Mouse (Mus musculus): ENCODE measurements around the gene Zfp91.
A peak's percentile ranks its signal among the peaks of the same experiment; 100 is the strongest.
"Not testable (repeated sequence)": the region's sequence is repeated elsewhere in the genome, so short reads cannot be mapped to it uniquely, and the experiment has no call there.

The Zfp91 gene

DNA sequence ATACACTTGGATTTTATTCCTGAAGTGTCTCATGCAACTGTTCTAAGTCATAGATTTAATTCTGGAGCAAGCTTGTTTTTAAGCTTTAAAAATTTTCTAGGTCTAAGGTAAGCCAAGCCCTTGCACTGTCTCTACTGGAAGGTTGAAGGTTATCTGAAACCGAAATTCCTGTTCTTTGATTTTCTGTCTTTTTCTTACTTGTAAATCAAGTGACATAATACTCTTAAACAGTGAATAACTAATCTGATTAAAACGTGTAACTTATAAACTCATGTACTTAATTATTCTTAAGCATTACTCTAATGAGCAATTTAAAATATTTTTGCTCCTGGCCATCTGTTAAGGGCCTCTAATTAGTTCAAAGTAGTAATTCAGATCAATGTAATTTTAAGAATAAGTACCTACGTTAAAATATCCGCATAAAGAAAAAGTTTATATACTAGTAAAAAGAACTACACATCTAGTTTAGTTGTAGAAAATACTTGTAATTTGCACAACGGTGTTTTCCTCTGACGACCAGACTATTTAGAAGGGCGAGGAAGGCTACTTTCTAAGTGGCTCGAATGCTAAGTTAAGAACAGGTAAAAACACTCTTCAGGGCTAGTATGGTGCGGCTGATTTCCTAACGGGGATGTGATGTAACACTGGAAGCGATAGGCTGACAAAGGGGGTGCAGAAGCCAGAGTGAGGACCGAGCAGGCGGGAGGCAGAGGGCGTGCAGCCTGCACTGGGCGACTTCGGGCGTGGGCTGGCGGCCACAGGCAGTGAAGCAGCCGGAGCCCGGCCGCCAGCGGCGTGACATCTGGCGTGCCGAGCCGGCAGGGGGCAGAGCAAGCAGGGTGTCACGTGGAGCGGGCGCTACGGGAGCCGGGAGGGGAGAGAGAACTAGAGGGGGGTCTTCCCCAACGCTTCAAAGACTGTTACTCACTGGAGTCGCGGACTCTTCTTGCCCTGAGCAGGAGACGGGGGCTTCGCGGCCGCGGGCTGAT lies 1.6 kb downstream of the Zfp91 start:
- DNase-seq (ENCODE audit: low spot score) = peak; percentile 92

GRCm38 (mm10) chr19:12792374-12792773 lies 3.6 kb downstream of the Zfp91 start:
- DNase-seq (ENCODE audit: low spot score) = no peak

DNA sequence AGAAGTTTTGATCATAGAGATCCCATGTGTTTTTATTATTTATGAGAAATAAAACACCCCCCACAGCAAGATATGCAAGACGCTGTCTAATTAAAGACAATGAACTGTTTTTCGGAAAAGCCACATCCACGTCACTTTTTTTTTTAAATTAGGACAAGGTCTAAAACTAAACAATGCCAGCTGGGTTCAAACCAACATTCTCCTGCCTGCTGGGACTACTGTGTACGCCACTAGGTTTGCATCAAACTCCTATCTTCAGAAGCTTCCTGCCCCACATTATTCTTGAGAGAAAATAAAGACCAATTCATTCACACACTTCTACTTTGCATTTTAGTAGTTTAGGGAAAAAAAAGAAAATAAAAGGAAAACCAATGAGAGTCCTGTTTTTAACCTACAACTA lies 8.2 kb downstream of the Zfp91 start:
- no peak for DNase-seq (ENCODE audit: low spot score)

- DNase-seq (ENCODE audit: low spot score) = no peak
These were observed 9.0 kb downstream of the Zfp91 start for GRCm38 (mm10) chr19:12786803-12787395.

DNA sequence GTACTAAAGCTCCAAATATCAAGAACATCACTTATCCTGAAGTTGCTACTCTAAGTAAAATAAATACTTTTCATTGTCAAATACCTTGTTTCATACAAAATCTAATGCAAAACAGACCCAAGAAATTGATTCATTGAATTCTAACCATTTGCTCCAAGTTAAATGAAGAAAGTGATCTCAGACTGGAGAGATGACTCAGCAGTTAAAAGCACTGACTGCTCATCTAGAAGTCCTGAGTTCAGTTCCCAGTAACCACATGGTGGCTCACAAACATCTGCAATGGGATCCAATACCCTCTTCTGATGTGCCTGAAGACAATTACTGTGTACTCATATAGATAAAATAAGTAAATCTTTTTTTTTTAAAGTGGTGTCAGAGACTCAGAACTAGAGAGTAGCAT lies 15.5 kb downstream of the Zfp91 start:
- DNase-seq (ENCODE audit: low spot score) = no peak

DNA sequence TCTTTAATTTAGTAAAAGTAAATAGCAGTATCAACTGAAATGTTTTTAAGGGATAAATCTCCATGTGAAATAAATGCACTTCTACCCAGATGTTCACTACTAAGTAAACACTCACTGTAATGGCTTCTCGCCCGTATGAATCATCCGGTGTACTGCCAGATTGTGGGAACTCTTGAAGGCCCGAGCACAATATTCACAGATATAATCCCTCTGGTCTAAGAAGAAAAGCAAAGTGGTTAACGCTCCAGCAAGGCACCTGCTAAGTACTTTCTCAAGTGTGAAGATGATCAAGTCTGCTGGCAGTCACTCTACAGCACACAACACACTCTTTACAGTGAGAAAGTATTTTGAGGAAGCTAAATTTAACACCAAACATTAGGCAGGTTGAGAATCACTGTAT lies 25.0 kb downstream of the Zfp91 start:
- peak; percentile 96 for DNase-seq (ENCODE audit: low spot score)

- no peak for DNase-seq (ENCODE audit: low spot score)
These were observed 30.6 kb downstream of the Zfp91 start, which contains the start of gene Cntf for GRCm38 (mm10) chr19:12765308-12765707. Gene Cntf (minus strand): TSS chr19:12765632.

GRCm38 (mm10) chr19:12762212-12763130 lies 33.5 kb downstream of the Zfp91 start:
- no peak for DNase-seq (ENCODE audit: low spot score)

GRCm38 (mm10) chr19:12759656-12760055 lies 36.3 kb downstream of the Zfp91 start:
- peak; percentile 97 for DNase-seq (ENCODE audit: low spot score)

DNA sequence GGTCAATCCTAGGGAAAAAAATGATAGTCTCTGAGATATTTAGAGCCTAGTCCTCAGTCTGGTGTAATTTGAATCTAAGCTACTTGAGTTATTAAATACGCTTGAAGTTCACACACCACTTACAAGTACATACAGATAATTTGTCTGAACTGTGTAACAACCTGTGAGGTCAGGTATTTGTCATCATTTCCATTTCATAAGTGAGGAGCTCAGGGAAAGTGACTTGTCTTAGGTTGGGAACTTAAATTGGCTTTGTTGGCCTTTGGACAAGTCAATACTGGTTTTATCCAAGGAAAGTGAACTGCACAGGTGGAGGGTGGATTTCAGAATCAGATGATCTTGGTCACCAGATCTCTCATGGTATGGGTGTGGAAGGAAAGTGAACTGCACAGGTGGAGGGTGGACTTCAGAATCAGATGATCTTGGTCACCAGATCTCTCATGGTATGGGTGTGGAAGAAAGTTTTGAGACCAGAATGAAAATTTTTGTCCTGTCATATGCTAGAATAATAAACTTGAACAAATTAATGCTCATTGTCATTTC lies 36.9 kb downstream of the Zfp91 start:
- DNase-seq (ENCODE audit: low spot score) = no peak

GRCm38 (mm10) chr19:12756286-12756685 lies 39.6 kb downstream of the Zfp91 start:
- DNase-seq (ENCODE audit: low spot score) = peak; percentile 53

DNA sequence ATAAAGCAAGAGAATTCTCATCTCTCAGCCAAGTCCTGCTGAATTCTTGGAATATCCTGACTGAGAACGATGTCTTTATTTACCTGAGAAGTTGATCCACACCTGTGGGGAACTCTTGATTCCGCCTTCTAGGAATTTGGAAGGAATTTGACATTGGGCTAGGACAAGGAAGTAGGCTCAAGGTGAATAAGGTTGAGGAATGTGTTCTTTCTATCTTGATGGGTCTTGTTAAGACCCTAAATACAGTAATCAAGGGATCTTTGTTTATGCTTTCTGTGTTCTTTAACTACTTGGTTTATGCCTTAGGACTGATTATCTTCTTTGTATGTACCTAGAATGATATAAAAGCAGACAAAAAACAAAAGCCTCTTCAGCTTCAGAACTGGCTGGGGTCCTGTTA lies 64.0 kb downstream of the Zfp91 start:
- no peak for DNase-seq (ENCODE audit: low spot score)

- no peak for DNase-seq (ENCODE audit: low spot score)
These were observed 64.9 kb downstream of the Zfp91 start for GRCm38 (mm10) chr19:12731036-12731435.

- no peak for DNase-seq (ENCODE audit: low spot score)
These were observed 70.1 kb downstream of the Zfp91 start for GRCm38 (mm10) chr19:12725851-12726250.

DNA sequence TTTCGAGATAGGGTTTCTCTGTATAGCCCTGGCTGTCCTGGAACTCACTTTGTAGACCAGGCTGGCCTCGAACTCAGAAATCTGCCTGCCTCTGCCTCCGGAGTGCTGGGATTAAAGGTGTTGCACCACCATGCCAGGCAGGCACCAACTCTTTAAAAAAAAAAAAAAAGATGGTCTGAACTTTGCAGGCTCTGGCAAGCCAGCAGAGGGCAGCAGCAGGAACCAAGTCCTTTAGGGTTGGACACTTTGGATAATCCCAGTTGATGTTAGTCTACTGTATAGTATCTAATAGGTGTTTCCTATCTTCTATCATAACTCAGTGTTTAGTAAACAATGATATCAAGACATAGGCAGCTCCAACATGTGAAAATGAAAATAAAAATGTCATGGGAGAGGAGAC lies 73.6 kb downstream of the Zfp91 start:
- peak; percentile 73 for DNase-seq (ENCODE audit: low spot score)

GRCm38 (mm10) chr19:12721596-12721995 lies 74.3 kb downstream of the Zfp91 start:
- DNase-seq (ENCODE audit: low spot score) = not testable (repeated sequence)

- not testable (repeated sequence) for DNase-seq (ENCODE audit: low spot score)
These were observed 75.0 kb downstream of the Zfp91 start for GRCm38 (mm10) chr19:12720919-12721318.

DNA sequence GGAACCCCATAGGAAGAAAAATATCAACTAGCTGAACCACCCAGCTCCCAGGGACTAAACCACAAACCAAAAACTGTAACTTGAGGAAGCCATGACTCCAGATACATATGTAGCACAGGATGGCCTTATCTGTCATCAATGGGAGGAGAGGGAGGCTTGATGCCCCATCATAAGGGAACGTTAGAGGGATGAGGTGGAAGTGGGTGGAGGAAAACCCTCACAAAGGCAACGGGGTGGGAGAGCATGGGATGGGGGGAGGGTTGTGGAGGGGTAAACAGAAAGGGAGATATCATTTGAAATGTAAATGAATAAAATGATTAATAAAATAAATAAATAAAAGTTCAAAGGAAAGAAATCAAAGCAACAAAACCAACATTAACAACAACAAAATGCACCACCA lies 75.5 kb downstream of the Zfp91 start:
- no peak for DNase-seq (ENCODE audit: low spot score)

- no peak for DNase-seq (ENCODE audit: low spot score)
These were observed 76.7 kb downstream of the Zfp91 start for GRCm38 (mm10) chr19:12719189-12719588.
